Mouse (Mus musculus): ENCODE measurements around the gene Bin2.

DNA sequence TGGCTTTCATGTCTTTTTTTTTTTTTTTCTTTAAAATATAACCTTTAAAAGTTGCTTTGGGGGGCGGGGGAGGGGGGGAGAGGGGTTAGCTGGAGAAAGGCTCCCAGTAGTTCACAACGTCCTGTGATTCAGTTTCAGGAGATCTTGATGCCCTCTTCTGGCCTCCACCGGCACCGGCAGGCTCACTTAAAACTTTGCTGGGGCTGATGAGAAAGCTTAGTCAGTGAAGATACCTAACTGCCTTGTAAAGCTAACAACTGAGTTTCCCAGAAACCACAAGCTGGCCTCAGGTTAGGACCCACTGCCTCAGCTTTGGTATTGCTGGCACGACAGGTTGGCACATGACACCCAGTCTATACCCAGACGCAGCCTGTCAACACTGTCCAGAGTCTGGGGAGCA, 31.7 kb downstream of the Bin2 start:
- TF ChIP-seq CTCF (IDR thresholded peaks at IDR 0.05) (peak; percentile 63), EP300 (IDR thresholded peaks at IDR 0.05) (no peak)

Data from lung, postnatal 0 days (tissue).